Mouse (Mus musculus): ENCODE data around the gene Eif4e. TPM values are rescaled to one million over a fixed set of nuclear protein-coding genes. Genes with fewer than 3 reads are reported as not detected.
A peak's percentile ranks its signal among the peaks of the same experiment; 100 is the strongest.

The Eif4e gene
- polyA plus RNA-seq, 1 experiment from 2014 or later, result 405 TPM

DNA sequence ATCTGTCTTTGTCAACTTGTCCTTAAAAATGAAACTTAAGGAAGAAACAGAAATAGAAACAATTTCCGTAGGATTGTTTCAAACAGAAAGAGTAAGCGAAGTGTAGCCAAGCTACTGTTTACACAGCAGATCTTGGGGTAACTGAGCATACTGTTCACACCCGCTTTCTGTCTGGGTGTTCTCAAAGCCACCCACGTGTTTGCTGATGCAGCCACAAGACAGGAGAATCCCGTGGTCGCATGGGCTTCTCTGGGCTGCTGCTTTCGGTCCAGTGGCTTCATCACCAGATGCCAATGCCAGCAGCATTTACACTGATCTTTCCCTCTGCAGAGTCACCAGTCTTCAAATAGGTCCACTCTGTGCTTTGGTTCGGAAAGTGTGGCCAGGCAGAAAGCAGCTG, 79.2 kb downstream of the Eif4e start:
- DNase-seq, result peak; percentile 47
- WGBS, result 32% methylated on average over 8 of the region's 8 CpGs

DNA sequence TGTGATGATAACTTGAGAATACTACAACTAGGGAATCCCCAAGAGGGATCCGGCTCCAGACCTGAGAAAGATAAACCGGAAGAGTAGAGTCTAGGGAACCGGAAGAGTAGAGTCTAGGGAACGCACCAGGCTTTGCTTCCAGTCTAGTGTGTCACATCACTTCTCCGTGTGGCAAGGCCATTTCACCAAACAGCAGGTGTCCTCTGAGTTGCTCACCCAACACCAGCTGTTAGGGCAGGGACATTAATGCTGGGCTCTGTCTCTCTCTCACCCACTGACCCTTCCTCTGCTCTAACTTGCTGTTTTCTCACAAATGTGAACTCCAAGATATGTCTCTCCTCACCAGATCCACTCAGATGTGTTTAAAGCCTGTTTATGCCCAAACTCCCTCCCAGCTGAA, 82.7 kb downstream of the Eif4e start:
- H3K9ac ChIP-seq, result no peak overlapping the region
- 73% methylated on average over 5 of the region's 5 CpGs for WGBS
- H3K27me3 ChIP-seq (ENCODE audit: insufficient read depth, low read length), result no peaks in the 10 kb centered on the region
- H3K4me1 ChIP-seq (ENCODE audit: insufficient read depth), result 0 out of 2 replicates have a peak, but pooled peaks cover 3% of the 10 kb centered on the region
- no peak overlapping the region for H3K27ac ChIP-seq (ENCODE audit: low read depth)
- ATAC-seq (ENCODE audit: insufficient read depth), result no peak
- H3K36me3 ChIP-seq (ENCODE audit: insufficient read depth), result no peaks in the 10 kb centered on the region
- TF ChIP-seq CTCF (IDR thresholded peaks at IDR 0.05; ENCODE audit: low read depth), result no peak
- H3K9me3 ChIP-seq (ENCODE audit: low read depth, low read length), result no peaks in the 10 kb centered on the region
- no peak for DNase-seq
- H3K4me2 ChIP-seq, result no peak overlapping the region
- H3K4me3 ChIP-seq (ENCODE audit: low read depth, low read length), result no peak overlapping the region

More for the DNA sequence above, 79.2 kb downstream of the Eif4e start:
- peak; percentile 33; the same call in 1 of the 2 replicates for ATAC-seq (ENCODE audit: insufficient read depth)
- Histone ChIP-seq H3K36me3 (ENCODE audit: insufficient read depth) (no peaks in the 10 kb centered on the region), H3K4me3 (ENCODE audit: low read depth, low read length) (no peak overlapping the region), H3K9ac (no peak overlapping the region), H3K4me2 (peak overlapping the region; percentile 0; the same call in 1 of the 2 replicates), H3K27me3 (ENCODE audit: insufficient read depth, low read length) (no peaks in the 10 kb centered on the region), H3K27ac (ENCODE audit: low read depth) (no peak overlapping the region), H3K9me3 (ENCODE audit: low read depth, low read length) (no peaks in the 10 kb centered on the region), H3K4me1 (ENCODE audit: insufficient read depth) (no peaks in the 10 kb centered on the region)
- no peak for TF ChIP-seq CTCF (IDR thresholded peaks at IDR 0.05; ENCODE audit: low read depth)

MicroRNAs within 50 kb of the gene (microRNA counts, 519-probe panel; counts per million panel counts)
- microRNA mmu-miR-1956, result 632 counts per million, percentile 2 among the panel's probes with 10 or more counts

Small RNA genes lying within 50 kb of the gene (microRNA-seq; reads per million reads assigned to microRNA genes)
- gene Mir1956 (ENCODE audit: borderline number of aligned reads), result not detected

Other genes starting within 250 kb of the Eif4e start
- gene Adh6a, start 212.9 kb upstream of the Eif4e start, polyA plus RNA-seq (2014; fragmentation: Nextera tagmentation; extraction: Ambion mirVana), result 0.14 and 0.62 TPM in 2 replicates
- 0.30 TPM in 1 of 2 replicates, not detected in the other for gene Adh6b, start 184.4 kb upstream of the Eif4e start, polyA plus RNA-seq (2014; fragmentation: Nextera tagmentation; extraction: Ambion mirVana)
- not detected in 2 replicates for gene Adh4, start 110.7 kb upstream of the Eif4e start, polyA plus RNA-seq (2014; fragmentation: Nextera tagmentation; extraction: Ambion mirVana)
- 274 and 275 TPM in 2 replicates for gene Adh5, start 83.1 kb upstream of the Eif4e start, polyA plus RNA-seq (2014; fragmentation: Nextera tagmentation; extraction: Ambion mirVana)
- 58.0 and 60.9 TPM in 2 replicates for gene Metap1, start 36.7 kb upstream of the Eif4e start, polyA plus RNA-seq (2014; fragmentation: Nextera tagmentation; extraction: Ambion mirVana)
- 28.3 and 30.6 TPM in 2 replicates for gene Tspan5, start 216.0 kb downstream of the Eif4e start, polyA plus RNA-seq (2014; fragmentation: Nextera tagmentation; extraction: Ambion mirVana)